Mouse (Mus musculus): ENCODE results near the gene Snx9.
A peak's percentile ranks its signal among the peaks of the same experiment; 100 is the strongest.

The Snx9 gene

GRCm38 (mm10) chr17:5926710-5927109, 85.6 kb downstream of the Snx9 start:
- DNase-seq (ENCODE audit: low spot score in 2 of 2) = no peak

- no peak for DNase-seq (ENCODE audit: low spot score in 2 of 2)
Measured at GRCm38 (mm10) chr17:5929031-5929430, 87.9 kb downstream of the Snx9 start.

- no peak for DNase-seq (ENCODE audit: low spot score in 2 of 2)
Measured at GRCm38 (mm10) chr17:5932161-5932560, 91.0 kb downstream of the Snx9 start.

- DNase-seq (ENCODE audit: low spot score in 2 of 2) = no peak
Measured at GRCm38 (mm10) chr17:5934554-5935324, 93.6 kb downstream of the Snx9 start.

GRCm38 (mm10) chr17:5935680-5936079, 94.6 kb downstream of the Snx9 start:
- no peak for DNase-seq (ENCODE audit: low spot score in 2 of 2)

GRCm38 (mm10) chr17:5936276-5936675, 95.1 kb downstream of the Snx9 start:
- no peak for DNase-seq (ENCODE audit: low spot score in 2 of 2)

- no peak for DNase-seq (ENCODE audit: low spot score in 2 of 2)
Measured at GRCm38 (mm10) chr17:5937441-5937840, 96.3 kb downstream of the Snx9 start.

GRCm38 (mm10) chr17:5939871-5940270, 98.7 kb downstream of the Snx9 start:
- DNase-seq (ENCODE audit: low spot score in 2 of 2) = no peak

- DNase-seq (ENCODE audit: low spot score in 2 of 2) = peak; percentile 43 to 58
Measured at GRCm38 (mm10) chr17:5940792-5941191, 99.7 kb downstream of the Snx9 start.

GRCm38 (mm10) chr17:5941230-5942043, 100.3 kb downstream of the Snx9 start, which contains the start of gene Synj2:
TSS of gene Synj2 (plus strand) at chr17:5941280.
- DNase-seq (ENCODE audit: low spot score in 2 of 2) = no peak

GRCm38 (mm10) chr17:5942156-5942555, 101.0 kb downstream of the Snx9 start:
- no peak for DNase-seq (ENCODE audit: low spot score in 2 of 2)

GRCm38 (mm10) chr17:5943053-5943452, 101.9 kb downstream of the Snx9 start:
- DNase-seq (ENCODE audit: low spot score in 2 of 2) = no peak

- no peak for DNase-seq (ENCODE audit: low spot score in 2 of 2)
Measured at GRCm38 (mm10) chr17:5947039-5947438, 105.9 kb downstream of the Snx9 start.

- DNase-seq (ENCODE audit: low spot score in 2 of 2) = no peak
Measured at GRCm38 (mm10) chr17:5952455-5952854, 111.3 kb downstream of the Snx9 start.

- no peak for DNase-seq (ENCODE audit: low spot score in 2 of 2)
Measured at GRCm38 (mm10) chr17:5956350-5957000, 115.3 kb downstream of the Snx9 start.

GRCm38 (mm10) chr17:5957097-5957496, 116.0 kb downstream of the Snx9 start:
- DNase-seq (ENCODE audit: low spot score in 2 of 2) = no peak

GRCm38 (mm10) chr17:5958229-5958628, 117.1 kb downstream of the Snx9 start:
- DNase-seq (ENCODE audit: low spot score in 2 of 2) = no peak

GRCm38 (mm10) chr17:5958636-5959035, 117.5 kb downstream of the Snx9 start:
- DNase-seq (ENCODE audit: low spot score in 2 of 2) = no peak

GRCm38 (mm10) chr17:5959096-5959495, 118.0 kb downstream of the Snx9 start:
- DNase-seq (ENCODE audit: low spot score in 2 of 2) = no peak

GRCm38 (mm10) chr17:5959802-5960201, 118.7 kb downstream of the Snx9 start:
- no peak for DNase-seq (ENCODE audit: low spot score in 2 of 2)

- DNase-seq (ENCODE audit: low spot score in 2 of 2) = no peak
Measured at GRCm38 (mm10) chr17:5963766-5964165, 122.6 kb downstream of the Snx9 start.

GRCm38 (mm10) chr17:5965084-5965781, 124.1 kb downstream of the Snx9 start:
- no peak for DNase-seq (ENCODE audit: low spot score in 2 of 2)
